Mouse (Mus musculus): Measurements from ENCODE around the gene Mettl1.

Gene Mettl1

DNA sequence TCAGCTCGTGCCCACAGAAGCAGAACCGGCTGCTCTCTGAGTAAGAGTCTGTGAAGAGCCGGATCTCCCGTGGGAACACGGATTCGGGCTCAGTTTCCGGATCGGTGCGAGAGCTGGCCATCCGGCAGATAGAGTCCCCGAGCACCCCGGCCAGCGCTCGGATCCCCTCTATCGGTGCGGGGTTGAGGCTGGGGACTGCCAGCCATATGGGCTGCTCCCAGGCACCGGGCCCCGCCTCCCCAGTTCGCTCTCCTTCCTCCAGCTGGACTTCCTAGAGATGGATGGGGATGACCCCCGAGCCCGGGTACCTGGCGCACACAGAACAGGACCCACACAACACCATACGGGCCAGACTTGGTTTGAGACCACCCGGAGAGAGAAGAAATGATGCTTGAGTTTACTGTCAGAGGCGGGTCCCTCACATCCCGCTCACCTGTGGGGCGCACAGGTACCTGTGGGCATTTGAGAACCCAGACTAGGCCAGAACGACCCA, at the start of gene Mettl1, which contains the start of gene Eef1akmt3:
TSS of gene Mettl1 (plus strand) at position 141 of the 493 bp plus-strand sequence.
TSS of gene Eef1akmt3 (minus strand) at position 240 of the 493 bp plus-strand sequence.
- peak; percentile 78 for DNase-seq (ENCODE audit: low spot score)

DNA sequence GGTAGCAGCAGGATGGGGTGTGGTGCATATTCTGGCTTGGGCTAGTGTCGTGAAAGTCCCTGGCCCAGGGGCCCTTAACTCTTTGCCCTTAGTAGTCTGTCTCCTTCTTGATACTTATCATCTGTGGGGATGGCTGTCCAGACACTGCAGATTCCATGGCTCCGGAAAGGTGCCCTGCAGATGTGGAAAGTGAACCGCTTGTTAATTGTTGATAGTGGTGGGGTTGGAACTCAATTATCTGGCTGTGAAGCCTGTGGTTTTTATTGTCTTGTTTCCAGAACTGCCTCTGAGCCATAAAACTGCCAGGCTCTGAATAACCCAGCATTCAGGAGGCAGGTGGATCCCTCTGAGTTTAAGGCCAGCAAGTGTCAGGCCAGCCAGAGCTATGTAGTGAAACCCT, 49.5 kb upstream of the Mettl1 start:
- peak; percentile 74 for DNase-seq (ENCODE audit: low spot score)

DNA sequence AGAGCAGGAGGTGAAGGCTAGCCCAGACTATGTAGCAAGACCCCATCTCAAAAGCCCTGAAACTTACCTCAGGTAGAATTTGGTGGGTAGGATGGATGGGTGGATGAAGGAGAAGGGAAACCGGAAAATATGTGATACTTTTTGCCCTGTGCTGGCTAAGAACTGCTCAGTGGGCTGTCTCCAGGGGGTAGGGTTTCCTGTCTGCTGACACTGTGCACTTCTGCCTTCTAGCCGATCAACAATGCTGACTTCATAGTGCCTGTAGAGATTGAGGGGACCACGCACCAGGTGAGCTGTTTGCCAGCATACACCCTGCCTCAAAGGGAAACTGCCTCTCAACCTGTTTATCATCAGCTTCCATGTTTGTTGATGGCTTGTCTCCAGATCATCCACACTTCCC, 47.6 kb upstream of the Mettl1 start:
- DNase-seq (ENCODE audit: low spot score) = no peak

DNA sequence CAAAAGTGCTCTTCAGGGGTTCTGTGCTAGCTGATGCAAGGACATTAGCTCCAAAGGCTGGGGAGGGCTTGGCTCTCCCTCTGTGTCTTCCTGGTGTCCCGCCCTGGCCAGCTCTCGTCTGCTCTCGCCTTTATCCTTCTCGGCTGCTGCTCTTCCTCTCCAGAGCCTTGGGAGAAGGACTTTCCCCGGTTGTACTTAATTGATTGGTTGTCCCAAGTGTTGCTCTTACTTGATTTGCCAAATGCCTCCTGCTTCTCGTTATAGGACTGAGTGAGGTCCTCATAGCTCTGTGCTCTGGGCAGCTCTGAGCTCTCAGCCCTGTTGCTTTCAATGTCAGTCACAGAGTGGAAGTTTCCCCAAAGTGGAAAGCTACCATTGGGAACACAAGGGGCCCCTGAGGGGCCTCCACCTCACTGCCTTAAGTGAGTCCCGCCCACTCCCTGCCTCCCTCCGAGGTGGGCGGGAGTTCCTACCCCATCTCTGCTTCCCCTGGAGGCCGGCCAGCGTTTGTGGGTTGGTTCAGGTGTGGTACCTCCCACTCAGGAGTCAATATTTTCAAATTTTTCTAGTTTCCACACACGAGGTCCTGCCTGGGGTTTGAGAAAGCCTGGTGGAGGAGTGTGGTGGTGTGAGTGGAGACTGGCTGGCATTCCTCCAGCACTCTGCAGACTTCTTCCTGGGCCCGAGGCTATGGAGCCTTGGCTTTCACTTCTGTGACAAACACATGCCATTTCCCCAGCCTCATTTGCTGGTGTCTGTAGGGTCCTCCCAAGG, 43.7 kb upstream of the Mettl1 start:
- DNase-seq (ENCODE audit: low spot score) = peak; percentile 48

DNA sequence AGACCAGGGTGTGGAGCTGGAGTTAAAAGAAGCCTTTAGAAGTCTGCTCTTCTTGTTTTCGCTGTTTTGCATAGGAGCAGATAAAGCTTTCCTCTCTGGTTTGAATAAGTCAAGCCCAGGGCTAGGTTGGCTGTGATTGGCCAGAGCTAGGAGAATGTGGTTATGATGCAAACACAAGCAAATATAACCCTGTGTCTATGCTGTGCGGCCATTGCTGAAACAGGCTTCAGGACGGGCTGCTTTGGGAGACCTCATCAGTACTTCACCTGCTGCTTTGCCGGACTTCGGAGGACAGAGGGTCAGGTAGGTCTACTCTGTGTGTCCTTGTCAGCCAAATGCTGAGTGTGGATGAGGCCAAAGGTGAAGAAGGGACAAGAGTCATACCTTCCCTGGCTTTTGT, 40.7 kb upstream of the Mettl1 start, which contains the start of gene Avil:
TSS of gene Avil (plus strand) at position 181 of the 400 bp plus-strand sequence.
- DNase-seq (ENCODE audit: low spot score) = no peak

DNA sequence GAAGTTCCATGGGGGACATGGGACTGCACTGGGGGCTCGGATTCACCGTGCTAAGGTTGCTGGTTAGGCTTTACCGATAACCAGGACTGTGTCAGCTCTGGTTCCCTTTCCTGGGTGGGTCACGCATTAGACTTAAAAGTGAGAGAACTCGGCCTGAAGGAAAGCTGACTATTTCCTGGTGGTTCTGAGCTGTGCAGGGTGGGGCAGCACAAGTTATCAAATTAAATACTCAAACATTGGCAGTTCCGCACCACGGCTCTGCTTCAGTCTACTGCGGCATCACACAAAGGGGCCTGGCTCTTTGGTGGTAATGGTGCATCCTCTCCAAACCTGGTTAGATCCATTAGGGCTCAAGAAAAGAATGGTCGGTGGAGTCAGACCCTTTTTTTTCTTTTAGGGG, 39.9 kb upstream of the Mettl1 start:
- no peak for DNase-seq (ENCODE audit: low spot score)

DNA sequence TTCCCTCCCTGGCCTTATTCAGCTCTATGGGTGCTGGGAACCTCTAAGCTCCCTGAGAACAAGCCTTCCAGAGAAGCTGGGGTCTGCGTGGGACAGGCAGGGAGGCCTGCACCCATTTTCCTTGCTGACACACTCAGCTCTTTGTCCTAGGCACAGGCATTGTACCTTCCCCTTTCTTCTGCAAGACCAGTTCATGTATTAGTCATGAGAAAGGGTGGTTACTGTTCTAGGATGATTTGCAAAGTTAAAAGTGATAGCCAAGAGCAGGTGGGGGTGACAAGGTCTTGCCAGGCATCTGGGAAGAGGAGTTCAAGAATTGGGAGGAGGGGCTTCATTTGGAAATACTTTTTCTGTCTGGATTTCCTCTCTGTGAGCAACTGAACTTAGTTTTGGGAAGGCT, 39.2 kb upstream of the Mettl1 start:
- no peak for DNase-seq (ENCODE audit: low spot score)

DNA sequence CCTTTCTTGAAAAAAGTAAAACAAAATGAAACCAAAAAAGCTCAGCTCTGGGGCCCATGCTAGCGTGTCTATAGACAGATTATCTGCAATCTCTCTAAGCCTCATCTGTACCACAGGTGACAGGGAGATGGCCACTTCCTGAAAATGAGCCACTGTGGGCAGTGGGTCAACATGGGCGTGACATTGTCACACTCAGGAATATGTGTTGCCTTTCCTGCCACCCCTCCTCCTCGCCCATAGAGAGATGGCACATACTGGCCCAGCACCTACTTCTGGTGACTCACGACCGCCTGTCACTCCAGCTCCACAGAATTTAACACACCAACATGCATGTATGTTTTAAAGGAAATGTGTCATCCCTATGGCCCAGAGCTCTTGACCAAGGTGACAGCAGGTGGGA, 38.4 kb upstream of the Mettl1 start:
- DNase-seq (ENCODE audit: low spot score) = no peak

DNA sequence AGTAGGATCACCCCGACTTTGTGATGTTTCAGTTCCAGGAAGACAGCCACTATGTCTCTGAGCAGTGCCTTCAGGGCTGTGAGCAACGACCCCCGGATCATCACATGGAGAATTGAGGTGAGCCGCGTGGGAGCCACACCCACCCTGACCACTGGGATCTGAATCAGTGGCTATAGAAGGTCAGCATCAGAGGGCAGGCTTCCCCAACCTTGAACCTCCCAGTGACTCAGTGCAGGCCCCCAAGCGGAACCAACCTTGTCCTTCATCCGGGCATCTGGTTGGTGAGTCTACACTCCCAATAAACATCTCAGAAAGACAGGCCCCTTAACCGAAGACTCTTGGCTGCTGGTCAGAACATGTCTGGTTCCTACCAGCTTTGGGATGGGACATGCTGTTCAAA, 37.9 kb upstream of the Mettl1 start:
- no peak for DNase-seq (ENCODE audit: low spot score)

DNA sequence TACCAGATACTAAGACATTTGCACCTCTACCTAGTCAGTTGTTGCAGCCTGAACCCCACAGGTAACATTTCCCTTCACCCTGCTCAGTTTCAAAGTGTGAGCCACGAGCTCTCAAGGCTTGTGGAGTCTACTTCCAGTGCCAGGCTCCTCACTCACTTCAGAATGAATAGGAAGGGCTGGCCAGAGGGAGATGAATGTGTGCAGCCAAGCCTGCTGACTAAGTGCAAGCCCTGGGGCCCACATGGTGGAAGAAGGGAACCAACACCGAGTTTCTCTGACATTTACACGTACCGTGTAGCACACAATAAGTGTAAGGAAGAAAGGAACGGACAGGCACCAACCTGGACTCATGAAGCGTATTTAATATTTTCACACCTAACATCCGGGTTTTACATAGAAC, 37.4 kb upstream of the Mettl1 start:
- no peak for DNase-seq (ENCODE audit: low spot score)

DNA sequence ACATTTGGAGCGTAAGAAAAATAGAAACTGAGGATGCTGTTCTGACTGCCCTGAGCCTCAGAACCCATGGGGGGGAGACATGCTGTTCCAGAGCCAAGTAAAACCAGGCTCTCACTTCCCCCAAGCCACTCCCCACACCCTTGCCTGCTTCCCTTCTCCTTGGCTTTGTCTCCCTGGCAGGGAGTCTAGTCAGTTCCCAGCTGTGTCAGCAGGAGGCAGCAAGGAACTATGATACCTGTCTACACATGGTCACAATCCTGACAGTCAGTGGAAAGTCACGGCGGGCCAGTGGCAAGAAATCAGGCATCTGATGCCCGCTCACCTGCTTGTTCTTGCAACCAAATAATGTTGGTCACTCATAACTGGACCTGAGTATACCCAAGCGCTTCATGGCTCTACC, 24.7 kb upstream of the Mettl1 start:
- peak; percentile 67 for DNase-seq (ENCODE audit: low spot score)

DNA sequence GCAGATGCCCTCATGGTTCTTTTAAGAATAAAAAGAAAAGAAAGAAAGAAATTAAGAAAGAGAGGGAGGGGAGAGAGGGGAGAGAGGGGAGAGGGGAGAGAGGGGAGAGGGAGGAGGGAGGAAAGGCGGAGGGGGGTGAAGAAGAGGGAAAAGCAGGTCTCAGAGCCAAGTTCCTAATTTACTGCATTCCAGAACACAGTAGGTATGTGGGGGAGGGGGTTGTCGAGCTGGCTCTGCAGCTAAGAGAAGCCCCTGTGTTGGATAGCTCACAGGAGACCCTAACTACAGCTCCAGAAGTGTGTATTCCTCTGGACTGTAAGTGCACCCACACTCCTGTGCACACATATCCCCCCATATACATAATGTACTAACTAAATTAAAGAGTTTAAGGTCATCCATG, 24.1 kb upstream of the Mettl1 start:
- DNase-seq (ENCODE audit: low spot score) = no peak

DNA sequence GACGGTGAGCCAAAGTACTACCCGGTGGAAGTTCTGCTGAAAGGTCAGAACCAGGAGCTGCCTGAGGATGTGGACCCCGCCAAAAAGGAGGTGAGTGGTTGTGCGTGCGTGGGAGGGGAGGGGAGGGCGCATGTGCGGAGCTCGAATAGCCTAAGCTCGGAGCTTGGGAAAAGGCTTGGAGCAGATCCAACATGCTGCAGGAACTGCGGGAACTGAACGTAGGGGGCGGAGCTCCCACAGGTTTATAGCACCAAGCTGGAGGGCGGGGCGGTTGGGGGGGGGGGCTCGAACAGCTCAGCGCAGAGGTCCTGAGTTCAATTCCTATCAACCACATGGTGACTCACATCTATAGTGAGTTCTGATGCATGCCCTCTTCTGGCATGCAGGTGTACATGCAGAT, 22.8 kb upstream of the Mettl1 start:
- DNase-seq (ENCODE audit: low spot score) = no peak

DNA sequence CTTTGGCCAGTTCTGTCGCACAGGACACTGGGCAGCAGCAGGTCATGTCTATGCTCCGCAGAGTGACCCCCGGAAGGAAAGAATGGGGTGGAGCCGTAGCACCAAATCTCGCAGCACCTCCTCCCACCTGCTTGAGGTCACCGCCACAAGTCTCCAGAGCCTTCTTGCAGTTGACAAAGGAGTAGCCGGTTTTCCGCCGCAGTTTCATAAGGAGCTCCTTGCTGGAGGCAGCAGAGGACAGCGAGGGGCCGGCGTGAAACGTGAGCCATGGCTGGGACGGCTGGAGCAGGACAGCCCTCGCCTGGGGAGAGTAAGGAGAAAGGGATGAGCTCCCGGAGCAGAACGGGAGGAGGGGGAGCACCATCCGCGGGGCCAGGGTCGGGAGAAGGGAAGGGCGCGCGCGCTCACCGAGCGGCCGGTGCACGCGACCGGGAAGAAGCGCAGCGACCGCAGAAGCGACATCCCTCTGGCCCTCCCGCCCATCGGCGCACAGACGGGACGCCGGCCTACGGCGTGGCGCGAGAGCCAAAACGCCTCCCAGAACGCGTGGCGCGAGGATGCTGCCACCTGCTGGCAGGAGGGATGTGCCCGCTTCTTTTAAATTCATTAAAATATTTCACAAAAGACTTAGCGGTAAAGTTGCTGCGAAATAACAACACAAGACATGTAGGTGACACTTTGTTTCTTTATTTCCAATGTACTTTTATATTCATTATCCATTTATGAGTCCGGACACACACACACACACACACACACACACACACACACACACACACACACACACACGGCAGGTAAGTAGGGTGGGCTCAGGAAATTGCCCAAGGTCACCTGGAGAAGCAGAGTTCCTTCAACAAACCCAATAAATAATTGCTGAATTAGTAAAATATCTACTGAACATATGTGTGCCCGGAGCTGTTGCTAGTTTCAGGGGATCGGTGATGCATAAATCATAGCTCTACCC, 10.6 kb upstream of the Mettl1 start, which contains the start of gene Tsfm:
TSS of gene Tsfm (minus strand) at position 505 of the 961 bp plus-strand sequence.
- peak; percentile 99 for DNase-seq (ENCODE audit: low spot score)

DNA sequence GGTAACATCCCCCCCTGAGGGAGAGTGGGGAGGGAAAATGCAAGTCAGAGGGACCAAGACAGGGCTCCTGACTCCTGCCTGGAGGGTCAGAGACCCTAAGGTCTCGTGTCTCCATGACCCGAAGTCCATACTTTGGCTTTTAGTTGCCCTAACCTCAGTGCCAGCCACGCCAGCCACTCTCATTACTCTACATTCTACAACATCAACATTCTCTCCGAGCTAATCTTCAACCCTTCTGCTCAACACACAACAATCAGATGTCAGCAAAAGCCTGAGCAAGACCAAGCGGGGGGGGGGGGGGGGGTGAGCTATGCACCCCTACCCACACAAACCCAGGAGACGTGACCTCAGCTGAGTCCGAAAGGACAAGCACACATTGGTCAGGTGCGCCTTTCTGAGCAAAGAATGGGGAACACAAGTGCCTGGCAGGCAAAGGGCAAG, 7.9 kb upstream of the Mettl1 start:
- no peak for DNase-seq (ENCODE audit: low spot score)

DNA sequence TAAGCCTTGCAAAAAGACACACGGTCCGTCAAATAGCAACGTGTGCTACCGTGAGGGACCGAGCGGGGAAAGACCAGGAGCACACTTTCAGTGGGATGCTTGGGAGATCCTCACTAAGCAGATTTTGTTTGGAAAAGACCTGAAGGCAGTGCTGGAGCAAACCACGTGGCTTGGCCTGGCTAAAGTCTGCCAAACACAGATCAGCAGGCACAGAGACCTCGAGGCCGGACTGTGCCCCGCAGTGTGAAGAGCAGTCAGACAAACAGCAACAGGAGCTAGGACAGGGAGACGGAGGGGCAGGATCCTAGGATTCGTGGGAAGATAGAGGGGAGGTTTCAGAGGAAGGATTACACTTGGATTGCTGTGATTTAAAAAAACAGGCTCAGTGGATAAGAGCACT, 4.9 kb upstream of the Mettl1 start:
- DNase-seq (ENCODE audit: low spot score) = no peak

DNA sequence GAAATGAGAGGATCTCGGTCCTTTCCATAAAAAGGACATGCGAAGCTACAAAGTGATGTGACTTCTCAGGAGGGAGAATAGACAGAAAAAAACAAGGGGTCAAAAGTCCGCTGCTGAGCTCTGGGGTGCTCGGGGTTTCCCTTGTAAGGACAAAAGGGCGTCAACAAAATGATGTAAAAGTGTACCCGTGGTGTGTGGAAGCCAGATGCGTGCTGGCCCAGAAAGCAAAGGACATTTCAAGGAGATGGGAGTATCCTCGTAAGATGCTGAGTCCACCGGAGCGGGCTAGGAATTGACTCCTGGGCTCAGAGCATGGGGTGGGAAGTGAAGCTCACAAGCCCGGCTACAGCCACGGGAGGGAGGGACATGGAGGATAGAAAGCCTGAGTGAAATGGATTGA, 3.6 kb upstream of the Mettl1 start:
- no peak for DNase-seq (ENCODE audit: low spot score)

DNA sequence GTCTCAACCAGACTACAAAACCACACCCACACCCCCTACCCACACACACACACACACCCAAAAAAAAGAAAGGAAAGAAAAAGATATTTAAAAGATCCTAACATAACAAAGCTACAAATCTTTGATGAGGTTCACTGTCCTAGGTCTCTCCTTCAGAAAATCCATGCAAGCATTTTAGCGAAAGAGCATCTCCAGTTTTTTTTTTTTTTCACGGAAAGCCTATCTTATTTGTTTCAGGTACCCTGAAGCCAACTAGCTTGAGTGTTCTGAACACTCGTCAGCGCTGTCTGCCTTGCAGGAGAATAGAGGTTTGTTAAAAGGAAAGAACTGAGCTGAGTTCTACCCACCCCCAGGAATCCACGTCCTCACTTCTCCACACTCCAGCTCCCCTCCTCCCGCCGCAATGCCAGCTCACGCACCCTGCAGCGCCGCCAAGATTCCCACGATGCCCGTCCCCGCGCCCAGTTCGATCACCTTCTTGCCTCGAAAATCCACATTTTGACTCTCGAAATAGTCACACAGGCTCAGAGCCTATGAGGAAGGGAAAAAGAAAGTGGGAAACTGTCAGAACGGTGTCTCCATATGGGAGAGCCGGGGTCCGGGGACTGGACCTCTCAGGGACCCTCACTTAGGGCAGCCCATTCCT, 522 bp upstream of the Mettl1 start:
- DNase-seq (ENCODE audit: low spot score) = peak; percentile 69

DNA sequence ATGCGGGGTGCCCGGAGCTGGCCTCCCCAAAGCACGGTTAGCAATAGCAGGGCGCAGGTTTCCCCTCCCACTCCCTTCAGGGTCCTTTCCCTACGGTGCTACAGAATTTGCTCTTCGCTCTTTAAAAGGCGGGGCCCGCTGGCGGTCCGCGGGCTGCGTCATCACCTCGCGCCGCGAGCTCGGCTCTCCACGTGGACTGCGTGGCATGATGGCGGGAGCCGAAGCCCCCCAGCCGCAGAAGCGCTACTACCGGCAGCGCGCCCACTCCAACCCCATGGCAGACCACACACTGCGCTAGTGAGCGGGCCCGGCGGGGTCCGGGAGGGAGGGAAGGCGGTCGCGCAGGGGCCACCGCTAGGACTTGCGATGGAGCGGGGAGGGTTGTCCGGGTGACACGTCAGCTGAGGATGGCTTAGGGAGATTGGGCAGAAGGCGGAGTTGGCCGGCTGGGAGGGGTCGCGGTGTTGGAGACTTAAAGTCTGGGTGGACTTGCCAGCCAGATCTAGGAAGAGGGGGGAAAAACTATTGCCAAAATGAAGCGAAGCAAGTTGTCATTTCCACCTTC, 642 bp downstream of the Mettl1 start:
- DNase-seq (ENCODE audit: low spot score) = peak; percentile 98

DNA sequence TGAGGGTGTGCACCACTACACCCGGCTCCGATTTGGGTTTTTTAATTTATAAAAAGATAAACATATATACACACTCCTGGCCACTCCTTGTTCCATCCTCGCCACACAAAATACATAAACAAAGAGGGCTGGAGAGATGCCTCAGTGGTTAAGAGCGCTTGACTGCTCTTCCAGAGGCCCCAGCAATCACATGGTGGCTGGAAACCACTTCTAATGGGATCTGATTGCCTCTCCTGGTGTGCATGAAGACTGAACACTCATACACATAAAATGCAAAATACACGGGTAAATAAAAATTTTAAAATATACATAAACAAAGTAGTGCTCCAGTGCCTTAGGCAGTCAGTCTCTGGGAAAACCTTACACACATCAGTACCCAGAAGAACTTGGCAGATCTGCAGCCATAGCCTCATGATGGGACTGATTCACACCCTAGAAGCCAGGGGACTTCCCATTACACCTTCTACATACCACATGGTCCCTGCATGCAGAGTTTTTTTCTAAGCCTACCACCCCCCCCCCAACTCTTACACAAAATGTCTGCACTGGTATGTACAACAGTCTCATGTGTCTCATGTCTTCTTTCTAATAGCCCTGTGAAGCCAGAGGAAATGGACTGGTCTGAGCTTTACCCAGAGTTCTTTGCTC, 1.4 kb downstream of the Mettl1 start:
- peak; percentile 47 for DNase-seq (ENCODE audit: low spot score)

DNA sequence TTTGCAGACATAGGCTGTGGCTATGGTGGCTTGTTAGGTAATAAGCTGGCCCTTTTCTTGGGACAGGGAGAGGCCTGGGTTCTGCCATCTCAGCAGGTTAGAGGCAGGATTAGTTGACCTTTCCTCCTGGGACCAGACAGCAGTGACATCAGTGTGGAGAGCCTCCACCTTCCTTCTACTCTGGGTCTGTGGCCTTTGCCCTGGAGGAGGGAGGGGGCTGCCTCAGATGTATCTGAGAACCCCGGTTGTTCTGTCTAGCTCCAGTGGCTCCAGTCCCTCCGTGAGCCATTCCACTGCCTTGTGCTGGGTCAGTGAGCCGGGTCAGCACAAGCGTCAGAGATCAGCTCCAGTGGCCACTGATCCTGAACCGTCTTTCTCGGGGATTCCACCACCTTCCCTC, 2.0 kb downstream of the Mettl1 start:
- DNase-seq (ENCODE audit: low spot score) = no peak

Data from MN1 (cell line).